Mouse (Mus musculus): ENCODE measurements around the gene Gm17334.

Gene Gm17334

DNA sequence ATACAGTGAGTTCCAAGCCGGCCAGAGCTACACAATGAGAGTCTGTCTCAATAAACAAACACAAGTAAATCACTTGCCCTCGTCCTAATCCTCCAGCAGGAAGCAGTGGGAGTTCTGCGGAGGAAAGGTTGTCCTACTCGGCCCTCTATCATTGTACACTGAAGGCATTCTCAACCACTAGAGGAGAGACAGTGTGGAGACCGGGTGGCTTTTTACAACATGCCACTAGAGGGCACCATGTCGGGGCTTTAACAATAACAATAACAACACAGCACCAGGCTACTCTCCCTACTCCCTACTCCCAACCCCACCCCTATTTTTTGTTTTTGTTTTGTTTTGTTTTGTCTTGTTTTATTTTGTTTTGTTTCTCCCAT, 35.4 kb downstream of the Gm17334 start:
- peak; percentile 54 to 62 for DNase-seq

DNA sequence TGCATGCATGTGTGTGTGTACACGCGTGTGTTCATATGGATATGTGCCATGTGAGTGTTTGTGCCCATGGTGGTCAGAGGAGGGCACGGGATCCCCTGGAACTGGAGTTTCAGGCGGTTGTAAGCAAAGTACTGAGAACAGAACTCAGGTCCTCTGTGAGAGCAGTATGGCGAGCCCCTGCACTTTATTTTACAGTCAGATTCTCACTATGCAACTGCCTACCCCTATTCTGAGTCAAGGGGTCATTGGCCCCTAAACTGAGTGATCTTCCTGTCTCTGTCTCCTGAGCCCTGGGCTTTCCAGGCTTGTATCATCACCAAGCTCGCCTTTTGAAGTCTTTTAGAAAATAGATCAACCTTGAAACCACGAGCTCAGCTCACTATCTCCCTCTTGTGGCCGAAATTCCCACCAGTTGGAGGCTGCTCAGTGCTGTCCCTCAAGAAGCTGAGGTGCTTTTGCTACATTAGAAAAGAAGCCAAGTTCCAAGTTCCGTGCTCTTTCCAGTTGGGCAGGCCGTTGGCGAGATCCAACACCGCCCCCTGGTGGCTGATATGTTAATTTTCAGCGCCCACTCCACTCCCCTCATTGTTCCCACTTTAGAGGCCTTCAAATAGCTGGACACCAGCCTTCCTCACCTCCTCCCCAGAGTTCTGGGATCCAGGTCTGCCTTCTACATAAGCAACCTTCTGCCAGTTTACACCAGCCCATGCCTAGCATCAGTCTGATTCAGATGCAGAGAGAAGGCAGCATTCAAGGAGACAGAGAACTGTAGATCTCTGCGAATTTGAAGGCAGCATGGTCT, 36.0 kb downstream of the Gm17334 start:
- DNase-seq, result peak; percentile 71 to 83

DNA sequence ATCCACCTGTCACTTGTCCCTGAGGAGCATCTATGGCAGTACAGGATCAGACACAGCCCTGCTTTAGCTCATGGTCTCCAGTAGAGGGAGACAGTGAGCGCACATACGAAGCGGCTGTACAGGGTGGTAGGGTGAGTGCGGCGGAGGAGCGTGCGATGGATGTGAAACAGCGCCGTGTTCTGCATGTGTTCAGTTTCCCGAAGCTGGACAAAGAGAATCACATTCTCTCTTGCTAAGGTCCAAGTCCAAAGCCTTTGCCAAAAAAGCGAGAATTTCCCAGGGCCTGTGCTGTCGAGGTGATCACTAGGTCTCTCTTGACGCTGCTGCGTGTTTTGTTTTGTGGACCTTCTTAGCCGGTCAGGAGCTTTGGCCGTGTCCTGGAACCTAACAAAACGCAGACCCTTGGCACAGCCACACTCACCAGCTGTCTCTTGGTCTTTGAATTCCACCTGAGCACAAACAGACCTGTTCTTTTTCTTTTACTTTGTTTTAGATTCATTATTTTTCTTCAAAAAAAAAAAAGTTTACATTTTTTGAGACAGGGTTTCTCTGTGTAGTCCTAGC, 37.2 kb downstream of the Gm17334 start:
- peak; percentile 36 to 37 for DNase-seq

DNA sequence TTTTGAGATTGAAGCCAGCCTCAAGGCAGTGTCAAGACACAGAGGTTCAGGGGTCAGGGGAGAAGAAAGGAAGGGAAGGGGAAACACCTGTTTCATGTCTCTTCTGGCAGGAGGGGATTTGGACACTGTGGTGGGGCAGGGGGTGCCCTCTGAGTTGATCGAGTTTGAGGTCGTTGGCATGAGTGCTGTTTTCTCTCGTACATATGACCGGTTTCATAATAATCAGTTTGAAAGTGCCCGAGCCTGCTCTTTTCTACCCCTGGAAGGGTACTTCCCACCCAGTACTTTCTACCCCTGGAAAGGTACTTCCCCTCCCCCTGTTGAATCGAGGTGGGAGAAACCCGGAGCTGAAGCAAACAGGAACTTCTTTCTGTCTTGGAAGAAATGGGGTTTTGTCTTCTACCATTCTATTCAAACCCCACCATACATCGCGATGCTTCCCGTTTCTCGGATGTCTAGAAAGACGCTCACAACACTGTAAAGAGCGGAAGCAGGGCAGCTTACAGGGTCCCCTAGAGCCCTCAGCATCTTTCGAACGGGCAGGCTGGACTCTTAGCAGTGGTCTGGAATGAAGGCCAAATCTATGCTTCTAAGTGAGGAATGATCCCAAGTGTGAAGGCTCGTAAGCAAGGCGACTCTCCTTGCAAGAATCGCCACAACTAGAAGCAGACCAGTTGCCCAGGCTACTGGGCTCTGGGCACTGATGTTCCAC, 37.9 kb downstream of the Gm17334 start:
- DNase-seq, result no peak

DNA sequence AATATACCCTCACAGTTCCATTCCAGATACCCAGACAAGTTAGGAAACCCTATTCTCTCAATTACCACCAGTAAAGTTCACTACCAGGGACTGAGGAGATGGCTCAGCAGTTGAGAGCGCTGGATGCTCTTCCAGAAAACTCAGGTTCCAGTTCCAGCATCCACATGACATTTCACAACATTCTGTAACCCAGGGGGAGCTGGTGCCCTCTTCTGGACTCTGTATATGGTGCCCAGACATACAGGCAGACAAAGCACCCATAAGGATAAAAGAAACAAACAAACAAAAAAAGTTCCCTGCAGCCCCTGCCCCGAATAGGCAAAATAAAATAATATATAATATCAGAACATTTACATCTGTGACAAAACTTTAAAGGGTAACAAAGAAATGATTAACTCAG, 38.6 kb downstream of the Gm17334 start:
- DNase-seq, result no peak

DNA sequence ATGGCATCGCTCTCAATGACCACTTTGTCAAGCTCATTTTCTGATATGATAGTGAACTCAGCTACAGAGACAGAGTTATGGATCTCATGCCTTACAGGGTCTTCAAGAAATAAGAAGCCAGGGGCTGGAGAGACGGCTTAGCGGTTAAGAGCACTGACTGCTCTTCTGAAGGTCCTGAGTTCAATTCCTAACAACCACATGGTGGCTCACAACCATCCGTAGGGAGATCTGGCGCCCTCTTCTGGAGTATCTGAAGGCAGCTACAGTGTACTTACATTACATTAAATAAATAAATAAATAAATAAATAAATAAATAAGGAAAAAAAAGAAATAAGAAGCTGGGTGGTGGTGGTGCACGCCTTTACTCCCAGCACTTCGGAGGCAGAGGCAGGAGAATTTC, 39.2 kb downstream of the Gm17334 start:
- no peak for DNase-seq

DNA sequence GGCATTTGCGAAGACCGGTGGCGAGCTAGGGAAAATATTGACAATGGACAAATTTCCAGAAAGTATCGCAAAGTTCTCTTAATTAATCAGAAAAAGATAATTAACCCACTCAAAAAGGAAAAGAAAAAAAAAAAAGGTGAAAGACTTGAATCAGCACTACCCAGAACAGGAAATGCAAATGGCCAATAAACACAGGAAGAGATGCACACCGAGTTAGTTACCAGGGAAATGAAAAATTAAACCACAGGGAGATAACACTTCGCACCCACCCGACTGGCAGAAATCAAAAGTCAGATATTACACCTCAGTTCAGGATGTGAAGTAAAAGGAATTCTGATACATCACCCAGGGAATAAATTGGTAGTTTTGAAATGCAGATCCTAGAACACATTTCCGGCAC, 40.7 kb downstream of the Gm17334 start:
- DNase-seq, result no peak

DNA sequence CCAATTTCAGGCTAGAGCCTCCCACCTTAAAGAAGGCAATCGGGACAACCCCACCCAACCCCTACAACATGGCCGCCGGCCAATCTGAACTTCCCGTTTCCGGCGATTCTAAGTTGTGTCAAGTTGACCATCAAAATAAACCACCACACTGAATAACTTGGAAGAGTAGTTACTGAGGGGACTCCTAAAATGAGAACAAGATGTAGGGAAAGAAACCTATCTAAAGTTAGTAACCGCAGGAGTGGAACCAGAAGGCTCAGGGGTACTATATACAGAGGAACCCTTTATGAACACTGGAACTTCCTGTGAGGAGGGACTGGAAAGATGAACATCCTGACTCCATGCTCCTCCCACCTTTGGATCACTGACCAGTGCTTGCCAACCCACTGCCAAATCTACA, 41.5 kb downstream of the Gm17334 start:
- DNase-seq, result no peak
